Mouse (Mus musculus): Measurements from ENCODE around the gene Tmem170. TPM values are rescaled to one million over a fixed set of nuclear protein-coding genes. Genes with fewer than 3 reads are reported as not detected.

Gene Tmem170
- total RNA-seq, 1 experiment, result 12.1 TPM

- H3K9me3 ChIP-seq (ENCODE audit: control insufficient read depth, insufficient read depth, low read depth, low read length), result no peaks in the 10 kb centered on the region
- in situ Hi-C loops (cut with MboI; ENCODE audit: low sequenced_read_pairs in 2 of 2, unreplicated experiment in 2 of 2), result no loop called here
- H3K4me3 ChIP-seq (ENCODE audit: insufficient read depth in 1 of 2, low read depth in 1 of 2, low read length in 2 of 2, poor library complexity in 1 of 2, severe bottlenecking in 1 of 2), result peak overlapping the region in 1 of 2 experiments; percentile 0; a peak in 1 of 4 replicates
- no peak overlapping the region; the same call in 1 of the 2 replicates for H3K9ac ChIP-seq (ENCODE audit: insufficient read depth, low read depth, low read length, poor library complexity, severe bottlenecking)
- TF ChIP-seq MAFK (IDR thresholded peaks at IDR 0.05; ENCODE audit: insufficient read depth, low read depth, low read length), result peak; percentile 95
- TF ChIP-seq ZC3H11A (IDR thresholded peaks at IDR 0.05; ENCODE audit: borderline replicate concordance, low read depth, low read length), result no peak
- no peak for DNase-seq (ENCODE audit: low read depth, low spot score)
- peak overlapping the region; percentile 3; the same call in 1 of the 2 replicates for H3K27ac ChIP-seq (ENCODE audit: insufficient read depth, low read depth, low read length, poor library complexity, severe bottlenecking)
- H3K4me1 ChIP-seq (ENCODE audit: control insufficient read depth in 2 of 2, insufficient read depth in 2 of 2, low read length in 2 of 2, poor library complexity in 1 of 2), result peaks cover 11 to 14% of the 10 kb centered on the region in 2 experiments; a peak in 3 of 4 replicates
- H3K36me3 ChIP-seq (ENCODE audit: control insufficient read depth, insufficient read depth, low read length, poor library complexity, severe bottlenecking), result no peaks in the 10 kb centered on the region
Observed at GRCm38 (mm10) chr8:111892615-111893014, 16.1 kb upstream of the Tmem170 start.

GRCm38 (mm10) chr8:111891983-111892382 is 15.4 kb upstream of the Tmem170 start:
- no peaks in the 10 kb centered on the region for H3K36me3 ChIP-seq (ENCODE audit: control insufficient read depth, insufficient read depth, low read length, poor library complexity, severe bottlenecking)
- no peak for DNase-seq (ENCODE audit: low read depth, low spot score)
- TF ChIP-seq CHD2 (IDR thresholded peaks at IDR 0.05; ENCODE audit: low read depth, low read length) (no peak), ZC3H11A (IDR thresholded peaks at IDR 0.05; ENCODE audit: borderline replicate concordance, low read depth, low read length) (no peak), MAFK (IDR thresholded peaks at IDR 0.05; ENCODE audit: insufficient read depth, low read depth, low read length) (no peak), HCFC1 (IDR thresholded peaks at IDR 0.05; ENCODE audit: borderline replicate concordance, insufficient read depth, low read length) (no peak), ZNF384 (IDR thresholded peaks at IDR 0.05; ENCODE audit: low read depth, low read length) (no peak)
- H3K27ac ChIP-seq (ENCODE audit: insufficient read depth, low read depth, low read length, poor library complexity, severe bottlenecking), result peak overlapping the region; percentile 3; the same call in 1 of the 2 replicates
- H3K4me3 ChIP-seq (ENCODE audit: insufficient read depth in 1 of 2, low read depth in 1 of 2, low read length in 2 of 2, poor library complexity in 1 of 2, severe bottlenecking in 1 of 2), result peak overlapping the region in 1 of 2 experiments; percentile 0; a peak in 1 of 4 replicates
- in situ Hi-C loops (cut with MboI; ENCODE audit: low sequenced_read_pairs in 2 of 2, unreplicated experiment in 2 of 2), result no loop called here
- H3K4me1 ChIP-seq (ENCODE audit: control insufficient read depth in 2 of 2, insufficient read depth in 2 of 2, low read length in 2 of 2, poor library complexity in 1 of 2), result peaks cover 10 to 12% of the 10 kb centered on the region in 2 experiments; a peak in 3 of 4 replicates
- H3K9ac ChIP-seq (ENCODE audit: insufficient read depth, low read depth, low read length, poor library complexity, severe bottlenecking), result no peak overlapping the region; the same call in 1 of the 2 replicates
- no peaks in the 10 kb centered on the region for H3K9me3 ChIP-seq (ENCODE audit: control insufficient read depth, insufficient read depth, low read depth, low read length)

GRCm38 (mm10) chr8:111890911-111891303 is 14.4 kb upstream of the Tmem170 start:
- peak overlapping the region; percentile 34 for H3K9ac ChIP-seq (ENCODE audit: insufficient read depth, low read depth, low read length, poor library complexity, severe bottlenecking)
- peak overlapping the region; percentile 35; the same call in 1 of the 2 replicates for H3K27ac ChIP-seq (ENCODE audit: insufficient read depth, low read depth, low read length, poor library complexity, severe bottlenecking)
- H3K9me3 ChIP-seq (ENCODE audit: control insufficient read depth, insufficient read depth, low read depth, low read length), result no peaks in the 10 kb centered on the region
- H3K4me3 ChIP-seq (ENCODE audit: insufficient read depth in 1 of 2, low read depth in 1 of 2, low read length in 2 of 2, poor library complexity in 1 of 2, severe bottlenecking in 1 of 2), result peak overlapping the region in 1 of 2 experiments; percentile 61; a peak in 2 of 4 replicates
- no peak for DNase-seq (ENCODE audit: low read depth, low spot score)
- in situ Hi-C loops (cut with MboI; ENCODE audit: low sequenced_read_pairs in 2 of 2, unreplicated experiment in 2 of 2), result no loop called here
- peaks cover 9 to 11% of the 10 kb centered on the region in 2 experiments; a peak in 3 of 4 replicates for H3K4me1 ChIP-seq (ENCODE audit: control insufficient read depth in 2 of 2, insufficient read depth in 2 of 2, low read length in 2 of 2, poor library complexity in 1 of 2)
- no peak for TF ChIP-seq ZC3H11A (IDR thresholded peaks at IDR 0.05; ENCODE audit: borderline replicate concordance, low read depth, low read length)
- no peaks in the 10 kb centered on the region for H3K36me3 ChIP-seq (ENCODE audit: control insufficient read depth, insufficient read depth, low read length, poor library complexity, severe bottlenecking)

GRCm38 (mm10) chr8:111889931-111890910 is 13.7 kb upstream of the Tmem170 start:
- H3K36me3 ChIP-seq (ENCODE audit: control insufficient read depth, insufficient read depth, low read length, poor library complexity, severe bottlenecking), result no peaks in the 10 kb centered on the region
- peak overlapping the region; percentile 34 for H3K9ac ChIP-seq (ENCODE audit: insufficient read depth, low read depth, low read length, poor library complexity, severe bottlenecking)
- no peaks in the 10 kb centered on the region for H3K9me3 ChIP-seq (ENCODE audit: control insufficient read depth, insufficient read depth, low read depth, low read length)
- in situ Hi-C loops (cut with MboI; ENCODE audit: low sequenced_read_pairs in 2 of 2, unreplicated experiment in 2 of 2), result no loop called here
- H3K27ac ChIP-seq (ENCODE audit: insufficient read depth, low read depth, low read length, poor library complexity, severe bottlenecking), result no peak overlapping the region
- TF ChIP-seq ZNF384 (IDR thresholded peaks at IDR 0.05; ENCODE audit: low read depth, low read length), result no peak
- TF ChIP-seq MAFK (IDR thresholded peaks at IDR 0.05; ENCODE audit: insufficient read depth, low read depth, low read length), result no peak
- no peak for TF ChIP-seq HCFC1 (IDR thresholded peaks at IDR 0.05; ENCODE audit: borderline replicate concordance, insufficient read depth, low read length)
- TF ChIP-seq ZC3H11A (IDR thresholded peaks at IDR 0.05; ENCODE audit: borderline replicate concordance, low read depth, low read length), result no peak
- TF ChIP-seq CHD2 (IDR thresholded peaks at IDR 0.05; ENCODE audit: low read depth, low read length), result no peak
- no peak for DNase-seq (ENCODE audit: low read depth, low spot score)
- H3K4me3 ChIP-seq (ENCODE audit: insufficient read depth in 1 of 2, low read depth in 1 of 2, low read length in 2 of 2, poor library complexity in 1 of 2, severe bottlenecking in 1 of 2), result peak overlapping the region; percentile 50 to 61; a peak in 3 of 4 replicates
- peaks cover 9 to 11% of the 10 kb centered on the region in 2 experiments; a peak in 3 of 4 replicates for H3K4me1 ChIP-seq (ENCODE audit: control insufficient read depth in 2 of 2, insufficient read depth in 2 of 2, low read length in 2 of 2, poor library complexity in 1 of 2)
